23 mouse cellular contexts compared by ENCODE assay signal in the genomic region with DNA sequence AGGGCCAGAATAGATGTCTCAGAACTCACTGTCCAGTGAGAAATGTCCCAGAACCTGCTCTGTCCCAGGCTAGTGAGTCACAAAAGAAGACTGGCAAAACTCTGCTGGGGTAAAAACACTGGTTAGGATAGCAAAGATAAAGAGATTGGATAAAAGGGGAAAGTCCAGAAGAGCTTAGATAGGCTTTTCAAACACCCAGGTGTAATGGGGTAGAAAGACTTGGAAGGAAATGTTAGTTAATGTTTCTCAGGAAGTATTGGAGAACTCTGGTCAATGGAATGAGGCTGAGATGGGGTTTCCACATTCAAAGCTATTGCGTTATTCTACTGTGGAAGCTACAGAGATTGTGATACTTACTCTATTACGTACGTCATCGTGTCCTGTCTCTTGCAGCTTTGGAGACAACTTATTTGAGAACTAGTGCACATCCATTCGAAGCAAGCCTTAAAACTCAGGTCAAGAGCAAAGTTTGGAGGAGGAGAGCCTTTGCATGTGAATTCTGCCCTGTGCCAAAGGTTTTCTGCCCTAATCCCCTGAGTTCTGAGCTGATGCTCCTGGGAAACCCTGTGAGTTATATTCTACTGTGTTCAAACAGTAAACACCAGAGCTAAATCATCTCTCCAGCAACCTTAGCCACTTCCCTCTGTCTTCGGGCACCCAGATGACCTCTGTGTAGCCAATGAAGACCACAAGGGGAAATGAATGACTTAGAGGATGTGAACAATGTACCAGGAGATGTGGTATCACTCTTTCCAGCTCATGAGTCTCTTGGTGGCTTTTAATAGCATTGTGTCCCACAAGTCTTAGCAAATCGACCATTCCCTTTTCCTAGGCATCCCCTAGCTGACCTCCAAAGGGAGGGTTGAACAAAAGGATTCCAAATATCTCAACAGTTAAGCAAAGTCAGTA. TPM values are rescaled to one million over a fixed set of nuclear protein-coding genes. Genes with fewer than 3 reads are reported as not detected.
DNase-seq lines count a peak whose midpoint lies in the region; ATAC-seq lines count a peak whose summit lies in the region.
"Had no signal": no experiment of that assay in that cellular context is flagged by ENCODE, and none has a peak within 500 bp of the region (broad histone marks: within the 10 kb centered on the region; RNA-seq: fewer than 3 reads in every experiment).

No protein-coding gene starts in this region.

- DNase-seq in heart, embryonic 10.5 days (ENCODE audit: low spot score), result peak; percentile 33
- no peak for DNase-seq in heart, postnatal 4 days
- DNase-seq in 3T3-L1 (ENCODE audit: low read depth, low spot score), result peak; percentile 20
- DNase-seq in cerebellum, postnatal 36 days, result no peak
- no peak for DNase-seq in thymus, postnatal 36 days
- no peak for DNase-seq in cerebellum, adult 11 months
- DNase-seq: cerebellum, postnatal 10 days; embryo, embryonic 11 days; gastrocnemius, postnatal 25 days; heart, postnatal 10 days; kidney, postnatal 14 days; lung, embryonic 14.5 days; midbrain, embryonic 14.5 days; thymus, adult 2 months had no signal

- WGBS in heart, embryonic 10.5 days, result 77% methylated on average over 7 of the region's 7 CpGs

- no peaks in the 10 kb centered on the region for H3K27me3 ChIP-seq in heart, embryonic 10.5 days (ENCODE audit: insufficient read depth, poor library complexity, severe bottlenecking)
- H3K27me3 ChIP-seq: forebrain, embryonic 15.5 days; megakaryocyte, embryonic 14.5 days had no signal

- no peak overlapping the region for H3K27ac ChIP-seq in heart, embryonic 10.5 days
- H3K27ac ChIP-seq: forebrain, embryonic 15.5 days; hindbrain, embryonic 14.5 days; layer of hippocampus, adult 2 months; limb, embryonic 10.5 days had no signal

- no peaks in the 10 kb centered on the region for H3K9me3 ChIP-seq in heart, embryonic 10.5 days
- H3K9me3 ChIP-seq: forebrain, embryonic 15.5 days; limb, embryonic 10.5 days had no signal

- ATAC-seq in granulocyte monocyte progenitor cell, adult 5-6 weeks (replicated peaks; ENCODE audit: poor library complexity, severe bottlenecking), result peak; percentile 64
- peak; percentile 60 for ATAC-seq in megakaryocyte progenitor cell, adult 5-6 weeks (replicated peaks; ENCODE audit: poor library complexity)
- ATAC-seq: forebrain, embryonic 15.5 days had no signal

- H3K4me3 ChIP-seq in heart, embryonic 10.5 days, result no peak overlapping the region
- H3K4me3 ChIP-seq: forebrain, embryonic 15.5 days; layer of hippocampus, adult 2 months; limb, embryonic 10.5 days; megakaryocyte, embryonic 14.5 days had no signal

- H3K4me1 ChIP-seq in heart, embryonic 10.5 days, result no peaks in the 10 kb centered on the region
- H3K4me1 ChIP-seq: limb, embryonic 10.5 days; megakaryocyte, embryonic 14.5 days had no signal

- no peaks in the 10 kb centered on the region for H3K36me3 ChIP-seq in heart, embryonic 10.5 days
- H3K36me3 ChIP-seq: forebrain, embryonic 15.5 days; limb, embryonic 10.5 days had no signal

RNA-seq across cellular contexts. Expression of a gene that starts 1.0 kb away (rescaled TPM):
- polyA plus RNA-seq in heart, embryonic 10.5 days (2016; fragmentation: Nextera tagmentation; extraction: Ambion mirVana), result 2.4 and 9.7 TPM in 2 replicates
- total RNA-seq in heart, postnatal 4 days (2021), result 10 to 100 TPM; 12.0 to 13.0 TPM
- total RNA-seq in granulocyte monocyte progenitor cell, adult 5-6 weeks (2014; fragmentation: Nextera tagmentation), result 4.1 and 5.3 TPM in 2 replicates
- total RNA-seq in granulocyte monocyte progenitor cell, adult 5-6 weeks (2017), result 0.21 and 2.7 TPM in 2 replicates
- 1.1 and 1.5 TPM in 2 replicates for total RNA-seq in megakaryocyte progenitor cell, adult 5-6 weeks (2015)
- total RNA-seq in megakaryocyte progenitor cell, adult 5-6 weeks (2017), result 0.96 and 1.1 TPM in 2 replicates
- total RNA-seq: CH12.LX, MEL had no signal

Comparison
In these comparisons a context has a peak if more than half of its experiments do, and no peak if none do; other contexts are left out.
1. DNase-seq: peak in heart, embryonic 10.5 days (single experiment) and 3T3-L1 (single experiment); none in heart, postnatal 4 days (single experiment), cerebellum, postnatal 36 days (0 of 2), thymus, postnatal 36 days (0 of 2) and cerebellum, adult 11 months (single experiment).